Mouse (Mus musculus): ENCODE measurements around the gene Zbtb12. TPM values are rescaled to one million over a fixed set of nuclear protein-coding genes. Genes with fewer than 3 reads are reported as not detected.

Zbtb12 gene
- polyA plus RNA-seq, 1 experiment: 12.3 TPM

GRCm38 (mm10) chr17:34890074-34890743 lies 10.9 kb downstream of the Zbtb12 start:
- whole genome bisulfite sequencing: 87% methylated on average over 12 of the region's 12 CpGs
- TF ChIP-seq POLR2A (IDR thresholded peaks at IDR 0.05; ENCODE audit: borderline replicate concordance, extremely low read depth, low read depth, low read length) (no peak), CTCF (IDR thresholded peaks at IDR 0.05; ENCODE audit: insufficient read depth, low read length) (no peak)
- no peak for DNase-seq
- Histone ChIP-seq H3K4me1 (ENCODE audit: control insufficient read depth, insufficient read depth, low read length) (peaks cover 1% of the 10 kb centered on the region; the same call in 1 of the 2 replicates), H3K4me3 (replicated peaks; ENCODE audit: extremely low read depth, low read depth, low read length) (no peak overlapping the region)

- TF ChIP-seq CTCF (IDR thresholded peaks at IDR 0.05; ENCODE audit: insufficient read depth, low read length) (no peak), POLR2A (IDR thresholded peaks at IDR 0.05; ENCODE audit: borderline replicate concordance, extremely low read depth, low read depth, low read length) (no peak)
- 91% methylated on average over 2 of the region's 2 CpGs for WGBS
- H3K4me3 ChIP-seq (replicated peaks; ENCODE audit: extremely low read depth, low read depth, low read length): no peak overlapping the region
These were observed 12.1 kb downstream of the Zbtb12 start for GRCm38 (mm10) chr17:34891377-34891776.

GRCm38 (mm10) chr17:34893072-34893824 lies 14.0 kb downstream of the Zbtb12 start:
- no peak for DNase-seq
- peaks cover 5% of the 10 kb centered on the region; the same call in 1 of the 2 replicates for H3K4me1 ChIP-seq (ENCODE audit: control insufficient read depth, insufficient read depth, low read length)
- no peak for TF ChIP-seq POLR2A (IDR thresholded peaks at IDR 0.05; ENCODE audit: borderline replicate concordance, extremely low read depth, low read depth, low read length)
- WGBS: 77% methylated on average over 12 of the region's 12 CpGs
- H3K4me3 ChIP-seq (replicated peaks; ENCODE audit: extremely low read depth, low read depth, low read length): no peak overlapping the region

More at GRCm38 (mm10) chr17:34891377-34891776, 12.1 kb downstream of the Zbtb12 start:
- peaks cover 3% of the 10 kb centered on the region; the same call in 1 of the 2 replicates for H3K4me1 ChIP-seq (ENCODE audit: control insufficient read depth, insufficient read depth, low read length)
- DNase-seq: no peak

- DNase-seq: peak; percentile 91
- peak; percentile 79; the same call in 1 of the 2 replicates for TF ChIP-seq POLR2A (IDR thresholded peaks at IDR 0.05; ENCODE audit: borderline replicate concordance, extremely low read depth, low read depth, low read length)
- no peak for TF ChIP-seq CTCF (IDR thresholded peaks at IDR 0.05; ENCODE audit: insufficient read depth, low read length)
- Histone ChIP-seq H3K4me1 (ENCODE audit: control insufficient read depth, insufficient read depth, low read length) (peaks cover 5% of the 10 kb centered on the region; the same call in 1 of the 2 replicates), H3K4me3 (replicated peaks; ENCODE audit: extremely low read depth, low read depth, low read length) (peak overlapping the region; percentile 78)
- 2% methylated on average over 46 of the region's 51 CpGs for WGBS
These were observed 14.9 kb downstream of the Zbtb12 start for GRCm38 (mm10) chr17:34894074-34894597.

GRCm38 (mm10) chr17:34894801-34895530 lies 15.7 kb downstream of the Zbtb12 start:
- no peak for TF ChIP-seq CTCF (IDR thresholded peaks at IDR 0.05; ENCODE audit: insufficient read depth, low read length)
- no peak for TF ChIP-seq POLR2A (IDR thresholded peaks at IDR 0.05; ENCODE audit: borderline replicate concordance, extremely low read depth, low read depth, low read length)
- H3K4me3 ChIP-seq (replicated peaks; ENCODE audit: extremely low read depth, low read depth, low read length): peak overlapping the region; percentile 78
- DNase-seq: peak; percentile 57
- H3K4me1 ChIP-seq (ENCODE audit: control insufficient read depth, insufficient read depth, low read length): peaks cover 5% of the 10 kb centered on the region; the same call in 1 of the 2 replicates
- whole genome bisulfite sequencing: 10% methylated on average over 47 of the region's 51 CpGs

- 93% methylated on average over 15 of the region's 15 CpGs for WGBS
- peaks cover 5% of the 10 kb centered on the region; the same call in 1 of the 2 replicates for H3K4me1 ChIP-seq (ENCODE audit: control insufficient read depth, insufficient read depth, low read length)
- DNase-seq: no peak
- TF ChIP-seq CTCF (IDR thresholded peaks at IDR 0.05; ENCODE audit: insufficient read depth, low read length): no peak
- TF ChIP-seq POLR2A (IDR thresholded peaks at IDR 0.05; ENCODE audit: borderline replicate concordance, extremely low read depth, low read depth, low read length): no peak
- no peak overlapping the region for H3K4me3 ChIP-seq (replicated peaks; ENCODE audit: extremely low read depth, low read depth, low read length)
These were observed 16.4 kb downstream of the Zbtb12 start for GRCm38 (mm10) chr17:34895724-34896123.

- WGBS: 76% methylated on average over 17 of the region's 17 CpGs
- no peak for DNase-seq
These were observed 17.1 kb downstream of the Zbtb12 start for GRCm38 (mm10) chr17:34896366-34896765.

GRCm38 (mm10) chr17:34897373-34898159 lies 18.3 kb downstream of the Zbtb12 start:
- DNase-seq: peak; percentile 26
- 10% methylated on average over 10 of the region's 10 CpGs for WGBS
- TF ChIP-seq CTCF (IDR thresholded peaks at IDR 0.05; ENCODE audit: insufficient read depth, low read length) (no peak), POLR2A (IDR thresholded peaks at IDR 0.05; ENCODE audit: borderline replicate concordance, extremely low read depth, low read depth, low read length) (no peak)
- Histone ChIP-seq H3K4me1 (ENCODE audit: control insufficient read depth, insufficient read depth, low read length) (peaks cover 5% of the 10 kb centered on the region; the same call in 1 of the 2 replicates), H3K4me3 (replicated peaks; ENCODE audit: extremely low read depth, low read depth, low read length) (peak overlapping the region; percentile 87)

More at GRCm38 (mm10) chr17:34896366-34896765, 17.1 kb downstream of the Zbtb12 start:
- H3K4me1 ChIP-seq (ENCODE audit: control insufficient read depth, insufficient read depth, low read length): peaks cover 5% of the 10 kb centered on the region; the same call in 1 of the 2 replicates
- H3K4me3 ChIP-seq (replicated peaks; ENCODE audit: extremely low read depth, low read depth, low read length): no peak overlapping the region
- TF ChIP-seq POLR2A (IDR thresholded peaks at IDR 0.05; ENCODE audit: borderline replicate concordance, extremely low read depth, low read depth, low read length) (no peak), CTCF (IDR thresholded peaks at IDR 0.05; ENCODE audit: insufficient read depth, low read length) (no peak)
